Mouse (Mus musculus): ENCODE measurements around the gene Slc25a17.

Gene Slc25a17

GRCm38 (mm10) chr15:81300520-81301069 lies 60.0 kb downstream of the Slc25a17 start:
- peak; percentile 43 for DNase-seq

GRCm38 (mm10) chr15:81299549-81299948 lies 61.1 kb downstream of the Slc25a17 start:
- no peak for DNase-seq

- DNase-seq: peak; percentile 22
Observed at GRCm38 (mm10) chr15:81298213-81298612, 62.4 kb downstream of the Slc25a17 start.

GRCm38 (mm10) chr15:81297543-81297942 lies 63.1 kb downstream of the Slc25a17 start:
- no peak for DNase-seq

GRCm38 (mm10) chr15:81294897-81295296 lies 65.7 kb downstream of the Slc25a17 start:
- DNase-seq: no peak

- DNase-seq: no peak
Observed at GRCm38 (mm10) chr15:81294386-81294785, 66.2 kb downstream of the Slc25a17 start.

- no peak for DNase-seq
Observed at GRCm38 (mm10) chr15:81290747-81291146, 69.9 kb downstream of the Slc25a17 start.

GRCm38 (mm10) chr15:81290230-81290629 lies 70.4 kb downstream of the Slc25a17 start:
- no peak for DNase-seq

- DNase-seq: no peak
Observed at GRCm38 (mm10) chr15:81284121-81284734, 76.4 kb downstream of the Slc25a17 start.

- no peak for DNase-seq
Observed at GRCm38 (mm10) chr15:81278699-81279098, 81.9 kb downstream of the Slc25a17 start.

- no peak for DNase-seq
Observed at GRCm38 (mm10) chr15:81277928-81278327, 82.7 kb downstream of the Slc25a17 start.

GRCm38 (mm10) chr15:81273361-81273760 lies 87.3 kb downstream of the Slc25a17 start:
- DNase-seq: no peak

- DNase-seq: peak; percentile 44
Observed at GRCm38 (mm10) chr15:81272305-81273053, 88.1 kb downstream of the Slc25a17 start.

Measured in kidney, adult 9 months (tissue).